Mouse (Mus musculus) cerebellum, adult 2 months (tissue): Measurements from ENCODE around the gene Cbfa2t2. TPM values are rescaled to one million over a fixed set of nuclear protein-coding genes. Genes with fewer than 3 reads are reported as not detected.

ENCODE experiments used
- DNase-seq, 2 experiments: peaks; one replicate each; pipeline ENCODE4 v3.0.0; 2021
- H3K27ac ChIP-seq: fragments of 200-500 bp; 2 replicates; pipeline ENCODE4 v1.5.1; 2012; ENCODE audit warnings: low read length, control low read depth, inconsistent platforms; ENCODE audit not compliant: insufficient read depth
- H3K27me3 ChIP-seq: fragments of 200-500 bp; 2 replicates; pipeline ENCODE4 v1.6.1; 2012; ENCODE audit warnings: inconsistent platforms, mild to moderate bottlenecking, low read length, moderate library complexity; ENCODE audit not compliant: control insufficient read depth, insufficient read depth
- H3K4me1 ChIP-seq: fragments of 200-500 bp; 2 replicates; pipeline ENCODE4 v1.6.1; 2011; ENCODE audit warnings: low read length; ENCODE audit not compliant: control insufficient read depth, insufficient read depth
- H3K4me3 ChIP-seq: fragments of 200-500 bp; replicated peaks from 2 replicates; pipeline ENCODE3; 2011; ENCODE audit warnings: mild to moderate bottlenecking, low read depth, low read length, control low read depth; ENCODE audit not compliant: insufficient read depth
- CTCF ChIP-seq: fragments of 200-500 bp; IDR thresholded peaks from 2 replicates; pipeline ENCODE4 v1.5.1; 2011; ENCODE audit warnings: low read depth, mild to moderate bottlenecking, control low read depth, low read length, moderate library complexity, borderline replicate concordance; ENCODE audit not compliant: insufficient read depth
- POLR2A ChIP-seq: fragments of 200-500 bp; IDR thresholded peaks from 2 replicates; pipeline ENCODE4 v1.6.1; 2011; ENCODE audit warnings: low read length, control low read depth, borderline replicate concordance; ENCODE audit not compliant: insufficient read depth
- WGBS: fragments of 180-500 bp; shearing (Covaris S2); methylation state at CpG from one replicate; pipeline ENCODE4 v1.1.7; 2018; 5-methylcytosine and 5-hydroxymethylcytosine counted together
- polyA plus RNA-seq: library from polyadenylated mRNA; depleted of rRNA; stranded (reverse); fragments of >200 nt; gene quantifications from 2 replicates; pipeline ENCODE4 v1.2.3, GENCODE M21; 2012

Cbfa2t2 gene
- polyA plus RNA-seq, 1 experiment = 31.5 TPM

DNA sequence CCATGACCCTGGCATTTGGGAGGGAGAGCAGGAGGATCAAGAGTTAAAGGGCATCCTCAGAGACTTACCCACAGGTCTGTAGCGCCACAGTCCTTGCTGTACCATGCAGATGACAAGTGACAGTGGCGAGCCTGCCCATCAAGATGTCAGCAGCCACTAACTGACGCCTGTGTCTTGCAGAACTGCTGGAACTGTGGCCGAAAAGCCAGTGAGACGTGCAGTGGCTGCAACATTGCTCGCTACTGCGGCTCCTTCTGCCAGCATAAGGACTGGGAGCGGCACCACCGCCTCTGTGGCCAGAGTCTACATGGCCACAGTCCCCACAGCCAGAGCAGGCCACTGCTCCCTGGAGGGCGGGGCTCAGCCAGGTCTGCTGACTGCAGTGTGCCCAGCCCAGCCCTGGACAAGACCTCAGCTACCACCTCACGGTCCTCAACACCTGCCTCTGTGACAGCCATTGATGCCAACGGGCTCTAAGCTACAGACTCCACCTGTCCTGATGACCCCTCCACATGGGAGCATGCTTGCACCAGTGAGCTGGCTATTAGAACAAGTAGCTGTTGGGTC lies 98.5 kb downstream of the Cbfa2t2 start:
- TF ChIP-seq CTCF (no peak), POLR2A (no peak)
- no peak overlapping the region for H3K27ac ChIP-seq
- DNase-seq = no peak
- peaks cover 12% of the 10 kb centered on the region for H3K4me1 ChIP-seq
- H3K27me3 ChIP-seq = no peaks in the 10 kb centered on the region
- 85% methylated on average over 12 of the region's 12 CpGs for WGBS
- no peak overlapping the region for H3K4me3 ChIP-seq

- no peaks in the 10 kb centered on the region for H3K27me3 ChIP-seq
- peak; percentile 48 to 78 for DNase-seq
- peaks cover 12% of the 10 kb centered on the region for H3K4me1 ChIP-seq
- no peak overlapping the region for H3K4me3 ChIP-seq
- H3K27ac ChIP-seq = no peak overlapping the region
- 5% methylated on average over 2 of the region's 2 CpGs for WGBS
- TF ChIP-seq CTCF (no peak), POLR2A (no peak)
Measured at GRCm38 (mm10) chr2:154538310-154538709, 102.0 kb downstream of the Cbfa2t2 start.

DNA sequence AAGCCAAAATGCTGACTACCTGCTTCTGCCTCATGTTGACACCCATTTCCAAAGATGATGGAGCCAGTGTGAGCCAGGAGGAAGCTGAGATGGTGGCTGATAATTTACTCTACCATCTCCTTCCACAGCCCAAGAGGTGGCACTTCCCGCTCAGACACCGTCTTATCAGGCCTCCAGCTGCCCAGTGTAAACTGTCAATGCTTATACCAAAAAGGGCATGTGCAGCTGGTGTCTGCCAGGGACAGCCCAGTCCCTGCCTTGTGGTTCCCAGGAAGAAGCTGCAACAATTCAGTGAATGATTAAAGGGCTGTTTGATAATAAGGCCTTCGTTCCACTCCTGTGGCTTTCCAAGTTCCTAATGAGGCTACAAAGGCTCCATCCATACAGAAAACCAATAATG lies 102.4 kb downstream of the Cbfa2t2 start:
- Histone ChIP-seq H3K27me3 (no peaks in the 10 kb centered on the region), H3K4me3 (no peak overlapping the region), H3K27ac (no peak overlapping the region), H3K4me1 (peaks cover 13% of the 10 kb centered on the region)
- WGBS = 67% methylated on average over 3 of the region's 3 CpGs
- TF ChIP-seq POLR2A = no peak
- TF ChIP-seq CTCF = no peak
- no peak for DNase-seq

GRCm38 (mm10) chr2:154539720-154540119 lies 103.4 kb downstream of the Cbfa2t2 start:
- whole genome bisulfite sequencing = 61% methylated on average over 3 of the region's 3 CpGs
- TF ChIP-seq CTCF (peak; percentile 62), POLR2A (no peak)
- H3K27ac ChIP-seq = no peak overlapping the region
- peak; percentile 47 to 53 for DNase-seq
- H3K4me3 ChIP-seq = no peak overlapping the region
- H3K27me3 ChIP-seq = no peaks in the 10 kb centered on the region
- H3K4me1 ChIP-seq = peaks cover 19% of the 10 kb centered on the region

DNA sequence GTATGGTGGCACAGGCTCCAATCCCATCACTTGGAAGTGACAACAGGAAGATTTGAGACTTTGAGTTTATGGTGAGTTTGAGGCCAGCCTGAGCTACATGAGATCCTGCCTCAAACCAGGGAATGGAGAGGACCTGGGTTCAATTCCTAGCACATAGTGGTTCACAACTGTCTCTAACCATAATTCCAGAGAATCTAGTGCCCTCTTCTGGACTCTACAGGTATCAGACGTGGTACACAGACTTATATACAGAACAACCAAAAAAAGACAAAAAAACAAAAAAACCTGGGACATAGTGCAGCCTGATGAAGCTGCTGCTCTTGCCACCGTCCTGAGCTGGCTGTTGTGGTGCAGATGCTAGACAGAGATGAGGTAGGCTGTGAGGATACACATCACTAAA lies 105.3 kb downstream of the Cbfa2t2 start:
- Histone ChIP-seq H3K4me1 (peaks cover 19% of the 10 kb centered on the region), H3K27ac (no peak overlapping the region), H3K27me3 (no peaks in the 10 kb centered on the region), H3K4me3 (no peak overlapping the region)
- TF ChIP-seq CTCF = no peak
- TF ChIP-seq POLR2A = no peak
- 95% methylated on average over 2 of the region's 2 CpGs for WGBS
- DNase-seq = no peak

- DNase-seq = peak; percentile 98 to 99
- Histone ChIP-seq H3K4me3 (no peak overlapping the region), H3K4me1 (peaks cover 11% of the 10 kb centered on the region), H3K27ac (no peak overlapping the region), H3K27me3 (no peaks in the 10 kb centered on the region)
- WGBS = 29% methylated on average over 9 of the region's 9 CpGs
- TF ChIP-seq POLR2A (no peak), CTCF (peak; percentile 25; the same call in 1 of the 2 replicates)
Measured at GRCm38 (mm10) chr2:154543567-154544347, 107.5 kb downstream of the Cbfa2t2 start.

GRCm38 (mm10) chr2:154546711-154547110 lies 110.4 kb downstream of the Cbfa2t2 start, which contains the start of gene 1700003F12Rik:
TSS of gene 1700003F12Rik (plus strand) at chr2:154547085.
- TF ChIP-seq POLR2A = no peak
- TF ChIP-seq CTCF = no peak
- peaks cover 16% of the 10 kb centered on the region for H3K4me1 ChIP-seq
- peak; percentile 26 to 43 for DNase-seq
- H3K27ac ChIP-seq = no peak within 1 kb of the TSS
- 54% methylated on average over 10 of the region's 10 CpGs for WGBS
- no peaks in the 10 kb centered on the region for H3K27me3 ChIP-seq
- H3K4me3 ChIP-seq = no peak within 1 kb of the TSS

- TF ChIP-seq CTCF (no peak), POLR2A (no peak)
- Histone ChIP-seq H3K4me1 (peaks cover 26% of the 10 kb centered on the region), H3K27me3 (no peaks in the 10 kb centered on the region), H3K4me3 (no peak overlapping the region), H3K27ac (no peak overlapping the region)
- WGBS = 94% methylated on average over 3 of the region's 3 CpGs
- peak in 1 of 2 experiments; percentile 17 for DNase-seq
Measured at GRCm38 (mm10) chr2:154548688-154549087, 112.4 kb downstream of the Cbfa2t2 start.
